Mouse (Mus musculus) natural killer cell, adult 2 months (primary cell): Measurements from ENCODE around the gene Ccdc85a.

Experiments used
- DNase-seq, 2 experiments: peaks; one replicate each; pipeline ENCODE4 v3.0.0; 2022; ENCODE audit warnings: low spot score in 2 of 2

Gene Ccdc85a

DNA sequence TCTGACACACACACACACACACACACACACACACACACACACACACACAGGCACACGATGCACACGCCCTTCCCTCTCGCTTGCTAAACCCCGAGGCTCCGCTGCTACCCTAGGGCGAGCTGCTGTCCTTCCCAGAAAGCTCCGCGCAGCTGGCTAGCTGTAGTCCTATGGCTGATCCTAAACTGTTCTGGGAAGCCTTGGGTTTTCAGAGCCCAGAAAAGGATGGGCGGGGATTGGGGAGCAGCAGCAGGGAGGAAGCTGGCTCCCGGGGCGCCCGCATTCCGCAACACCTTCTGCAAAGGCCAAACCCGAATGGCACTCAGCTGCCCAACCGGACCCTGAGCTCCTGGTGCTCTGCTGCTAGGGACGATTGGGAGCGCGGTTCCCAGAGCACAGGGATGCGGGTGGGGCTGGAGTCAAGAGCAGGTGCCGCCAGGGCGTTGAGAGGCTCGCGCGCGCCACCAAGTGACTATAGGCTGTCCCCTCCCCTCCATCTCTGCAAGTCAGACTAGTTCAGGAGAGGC lies at the start of gene Ccdc85a:
Ccdc85a (minus strand) TSS at position 414 of the 524 bp plus-strand sequence.
- no peak for DNase-seq

DNA sequence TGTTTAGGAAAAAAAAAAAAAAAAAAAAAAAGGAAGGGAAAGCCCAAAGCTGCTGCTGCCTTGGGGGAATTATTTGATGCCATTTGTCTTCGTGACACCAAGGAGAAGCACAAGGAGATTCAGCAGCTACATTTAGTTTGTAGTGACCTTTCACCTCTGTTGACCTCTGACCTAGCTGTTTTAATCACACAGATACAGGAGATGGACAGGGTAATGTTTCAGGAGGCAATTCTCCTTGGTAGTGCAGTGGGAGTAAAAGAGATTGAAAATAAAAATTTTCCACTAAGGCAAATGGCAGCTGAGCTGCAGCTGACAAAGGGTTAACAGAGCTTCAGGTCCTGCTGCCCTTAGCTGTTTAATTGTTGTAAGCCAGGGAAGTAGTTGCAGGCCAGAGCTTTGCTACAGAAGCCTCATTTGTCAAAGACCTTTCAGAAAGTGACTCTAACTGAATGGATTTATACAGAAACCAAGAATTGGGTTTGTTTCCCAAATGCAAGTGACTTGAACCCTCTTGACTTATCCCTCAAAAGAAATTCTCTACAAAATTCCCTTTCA lies 49.5 kb upstream of the Ccdc85a start:
- no peak for DNase-seq

DNA sequence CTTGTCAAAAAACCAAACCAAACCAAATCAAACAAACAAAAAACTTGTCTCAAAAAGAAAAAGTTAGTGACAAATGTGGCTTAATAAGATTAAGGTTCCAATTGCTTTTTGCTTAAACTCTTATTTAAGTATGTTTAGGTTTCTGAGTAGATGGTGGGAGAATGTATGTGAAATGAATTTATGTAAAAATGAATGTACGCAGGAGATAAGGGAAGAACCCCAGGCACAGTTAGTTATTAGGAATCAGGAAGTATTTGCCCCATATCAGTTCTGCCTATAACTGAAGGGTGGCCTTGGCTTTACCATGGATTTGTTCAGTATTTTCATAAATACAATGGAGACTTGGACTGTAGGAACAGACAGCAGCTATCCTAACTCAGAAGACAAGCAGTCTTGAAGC lies 49.0 kb upstream of the Ccdc85a start:
- no peak for DNase-seq

DNA sequence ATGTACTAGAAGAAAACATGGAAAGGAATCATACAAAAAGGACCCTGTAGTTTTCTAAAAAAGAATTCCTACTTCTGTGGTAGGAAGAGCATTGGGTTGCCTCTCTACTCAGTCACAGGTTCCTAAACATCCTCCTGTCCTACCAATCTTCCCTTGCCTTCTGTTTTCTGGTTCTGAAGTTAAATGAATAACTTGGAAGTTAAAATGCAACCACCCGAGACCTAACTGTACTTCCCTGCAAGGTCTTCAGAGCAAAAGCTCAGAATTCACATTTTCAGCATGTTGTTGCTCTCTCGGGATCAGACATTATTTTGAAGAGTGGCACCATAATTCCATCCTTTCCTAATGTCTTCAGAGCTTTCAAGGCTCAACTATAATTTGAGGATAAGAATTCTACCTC lies 46.6 kb upstream of the Ccdc85a start:
- DNase-seq: no peak

DNA sequence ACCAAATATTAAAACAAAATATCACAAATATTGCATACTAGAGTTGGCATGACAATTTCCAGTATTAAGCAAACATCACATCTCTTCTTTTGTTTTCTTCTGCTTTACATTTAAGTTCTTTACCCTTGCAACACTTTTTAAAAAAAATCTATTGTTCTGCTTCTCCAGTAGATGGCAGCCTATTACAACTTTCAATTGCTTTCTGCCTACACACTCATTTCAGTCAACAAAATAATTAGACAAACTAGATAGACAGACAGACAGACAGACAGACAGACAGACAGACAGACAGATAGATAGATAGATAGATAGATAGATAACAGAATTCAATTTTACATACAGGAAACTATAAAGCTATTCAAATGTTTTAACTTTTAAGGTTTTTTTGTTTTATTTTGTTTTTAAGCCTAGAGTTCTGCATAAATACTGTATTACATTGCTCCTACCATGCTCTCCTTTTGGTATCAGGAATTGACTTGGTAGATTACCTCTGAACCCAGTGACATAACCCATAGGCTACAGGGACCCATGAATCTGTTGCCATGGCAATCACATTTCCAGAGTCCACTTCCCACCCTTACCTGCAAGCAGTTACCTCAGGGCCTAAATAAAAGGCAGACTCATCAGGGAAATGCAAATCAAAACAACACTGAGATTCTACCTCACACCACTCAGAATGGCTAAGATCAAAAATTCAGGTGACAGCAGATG lies 26.8 kb upstream of the Ccdc85a start:
- no peak for DNase-seq

DNA sequence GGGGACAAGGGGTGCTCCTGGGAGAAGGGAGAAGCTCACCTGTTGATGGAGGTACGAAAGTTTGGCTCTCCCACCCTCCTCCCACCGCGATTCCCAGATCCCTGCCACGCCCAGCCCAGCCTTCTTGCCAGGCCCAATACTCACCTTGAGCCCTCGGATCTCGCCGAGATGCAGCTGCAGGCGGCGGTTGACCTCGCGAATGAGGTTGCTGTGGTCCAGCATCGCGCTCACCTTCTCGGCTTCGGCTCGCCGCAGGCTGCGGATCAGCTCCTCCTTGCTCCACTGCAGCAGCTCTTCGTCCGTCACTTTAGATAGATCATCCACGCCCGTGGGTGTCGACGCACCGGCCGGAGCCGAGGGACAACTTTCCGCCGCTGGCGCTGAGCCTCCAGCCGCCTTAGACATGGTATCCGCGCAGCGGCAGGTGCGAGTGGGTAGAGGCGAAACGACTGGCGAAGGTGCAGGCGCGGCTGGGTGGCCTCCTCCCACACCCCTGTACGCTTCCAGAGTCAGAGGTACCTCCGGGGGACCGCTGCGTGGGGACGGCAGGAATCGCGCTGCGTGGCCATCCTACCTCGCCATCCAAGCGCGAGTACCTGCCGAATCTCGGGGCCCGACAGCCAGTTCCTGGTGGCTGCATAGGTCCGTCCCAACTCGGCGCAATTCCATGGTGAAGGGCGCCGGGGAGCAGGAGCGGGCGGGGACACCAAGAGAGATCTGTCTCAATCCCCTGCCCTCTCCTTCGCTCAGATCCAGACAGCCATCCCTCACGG lies 800 bp downstream of the Ccdc85a start:
- DNase-seq: no peak

DNA sequence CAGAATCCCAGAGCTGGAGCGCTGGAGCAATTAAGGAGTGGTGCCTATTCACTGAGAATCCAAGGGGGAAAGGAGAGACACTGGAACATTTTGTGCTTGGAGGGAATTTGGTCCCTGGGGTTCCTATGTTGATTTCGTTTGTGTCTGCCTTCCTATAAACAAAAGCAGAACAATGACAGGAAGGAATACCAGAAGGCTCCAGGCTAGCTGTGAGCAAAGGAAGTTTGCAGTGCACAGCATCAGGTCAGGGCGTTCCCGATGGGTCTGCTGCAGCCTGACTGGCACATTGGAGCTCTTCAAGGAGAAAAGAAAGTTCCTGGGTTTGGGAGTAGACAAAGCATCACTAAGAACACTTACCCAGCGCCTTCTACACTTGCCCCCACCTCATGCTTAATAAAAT lies 1.9 kb downstream of the Ccdc85a start:
- no peak for DNase-seq

DNA sequence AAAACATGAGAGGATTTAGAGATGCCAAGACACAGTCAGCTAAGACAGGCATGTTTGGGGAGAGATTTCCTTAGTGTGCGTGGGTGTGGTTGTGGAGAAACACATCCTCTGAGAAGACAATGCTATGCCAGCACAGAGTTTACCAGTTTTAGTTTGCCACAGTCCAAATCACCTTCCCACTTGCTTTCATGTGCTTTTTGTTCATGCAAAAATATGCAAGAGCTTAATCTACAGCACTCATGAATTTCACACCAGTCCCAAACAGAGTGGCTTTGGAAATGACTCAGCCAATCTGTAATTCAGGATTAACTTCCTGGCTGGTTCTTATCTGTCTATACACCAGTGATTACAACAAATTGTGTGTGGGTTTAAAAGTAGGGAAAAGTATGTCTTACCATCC lies 11.7 kb downstream of the Ccdc85a start:
- no peak for DNase-seq

DNA sequence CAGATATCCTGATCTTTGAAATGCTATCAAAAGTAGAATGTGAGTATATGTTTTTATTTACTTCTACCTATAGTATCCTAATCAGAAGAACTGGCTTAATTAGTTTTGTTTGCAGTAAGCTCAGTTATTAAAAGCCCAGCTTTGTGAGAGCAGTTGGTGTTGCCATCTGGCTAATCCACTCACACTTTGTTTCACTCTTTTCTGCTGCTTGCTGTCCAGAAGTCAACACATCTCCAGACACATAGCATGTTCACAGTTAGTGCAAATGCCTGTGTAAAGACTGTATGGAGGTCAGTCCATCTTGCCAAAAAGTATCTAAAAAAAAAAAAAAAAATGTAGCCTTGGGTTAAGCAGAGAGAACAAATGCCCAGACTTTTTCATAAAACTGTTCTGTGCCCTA lies 27.7 kb downstream of the Ccdc85a start:
- DNase-seq: no peak

DNA sequence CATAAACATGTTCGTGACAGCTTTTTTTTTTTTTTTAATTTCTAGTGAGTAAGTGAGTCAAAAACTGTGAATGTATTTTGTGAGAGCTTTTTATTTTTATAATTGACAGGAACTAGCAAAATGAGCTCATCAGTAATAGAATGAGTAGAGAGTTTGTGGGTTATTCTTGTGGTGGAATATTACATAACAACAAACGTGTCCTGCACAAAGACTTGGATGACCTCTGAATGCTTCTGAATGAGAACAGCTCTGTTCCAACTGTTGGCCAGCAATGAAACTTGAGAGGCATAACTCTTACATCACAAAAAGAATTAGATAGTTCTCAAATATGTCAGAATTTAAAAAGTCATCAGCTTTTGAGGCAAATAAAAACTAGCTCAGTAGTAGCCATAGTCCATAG lies 40.7 kb downstream of the Ccdc85a start:
- no peak for DNase-seq

DNA sequence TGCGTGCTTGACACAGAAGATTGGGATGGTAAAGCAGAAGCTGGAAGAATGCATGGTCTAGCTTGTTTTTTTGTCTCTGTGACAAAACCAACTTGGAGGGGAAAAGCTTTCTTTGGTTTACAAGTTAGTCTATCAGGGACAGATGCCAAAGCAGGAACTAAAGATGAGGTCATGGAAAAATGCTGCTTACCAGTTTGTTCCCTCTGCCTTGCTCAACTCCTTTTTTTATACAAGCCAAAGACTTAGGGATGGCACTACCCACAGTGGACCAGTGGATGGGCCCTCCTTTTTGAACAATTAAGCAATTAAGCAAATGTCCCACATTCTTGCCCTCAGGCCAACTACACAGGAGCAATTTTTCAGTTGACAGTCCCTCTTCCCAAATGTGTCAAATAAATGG lies 42.8 kb downstream of the Ccdc85a start:
- no peak for DNase-seq

DNA sequence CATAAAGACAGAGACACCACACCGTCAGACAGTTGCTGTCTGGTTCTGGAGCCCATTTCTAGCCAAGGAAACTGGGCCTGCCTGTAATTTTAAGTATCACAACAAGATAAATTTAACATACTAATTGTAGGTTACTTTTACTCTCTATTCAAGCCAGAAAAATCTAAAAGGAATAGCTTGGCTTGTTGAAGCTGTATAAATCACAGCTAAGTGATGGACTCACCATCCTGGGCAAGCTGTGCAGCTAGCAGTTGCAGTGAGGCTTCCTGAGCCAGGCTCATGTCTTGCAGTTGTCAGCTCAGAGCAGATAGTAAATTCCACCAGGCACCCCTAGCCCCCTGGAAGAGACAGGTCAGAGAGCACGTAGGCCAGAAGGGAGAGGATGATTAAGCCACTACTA lies 50.8 kb downstream of the Ccdc85a start:
- DNase-seq: no peak

DNA sequence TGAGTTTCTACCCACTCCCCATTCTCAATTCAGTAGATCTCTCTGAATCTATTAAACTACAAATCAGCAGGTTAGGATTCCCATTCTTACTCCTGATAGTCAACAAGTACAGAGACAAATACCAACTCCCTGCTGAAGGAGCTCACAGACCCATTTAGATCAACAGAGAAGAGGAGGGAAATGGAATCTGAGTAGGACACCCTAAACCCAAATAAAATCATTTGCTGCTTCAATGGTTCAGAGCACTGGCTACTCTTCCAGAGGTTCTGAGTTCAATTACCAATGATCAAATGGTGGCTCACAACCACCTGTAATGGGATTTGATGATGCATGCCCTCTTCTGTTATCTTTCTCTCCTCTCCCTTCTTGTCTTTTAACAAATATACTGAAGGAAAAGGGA lies 82.9 kb downstream of the Ccdc85a start:
- no peak for DNase-seq

DNA sequence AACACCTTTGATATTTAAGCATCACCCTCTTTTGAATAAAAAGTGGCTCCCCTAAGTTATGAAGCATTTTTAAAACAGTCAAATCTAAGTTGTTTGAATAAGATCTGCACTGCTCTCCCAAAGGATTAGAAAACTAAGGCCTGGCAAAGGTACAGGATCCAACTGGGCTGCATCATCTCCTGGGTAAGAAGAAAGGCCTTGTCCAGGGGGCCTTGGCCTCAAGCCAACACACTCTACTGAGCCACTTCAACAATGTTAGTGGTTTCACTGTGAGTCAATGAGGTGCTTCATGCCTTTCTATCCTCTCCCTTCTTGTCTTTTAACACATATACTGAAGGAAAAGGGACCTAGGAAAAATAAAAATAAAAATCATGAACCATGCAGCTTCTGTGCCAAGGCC lies 87.1 kb downstream of the Ccdc85a start:
- DNase-seq: no peak

DNA sequence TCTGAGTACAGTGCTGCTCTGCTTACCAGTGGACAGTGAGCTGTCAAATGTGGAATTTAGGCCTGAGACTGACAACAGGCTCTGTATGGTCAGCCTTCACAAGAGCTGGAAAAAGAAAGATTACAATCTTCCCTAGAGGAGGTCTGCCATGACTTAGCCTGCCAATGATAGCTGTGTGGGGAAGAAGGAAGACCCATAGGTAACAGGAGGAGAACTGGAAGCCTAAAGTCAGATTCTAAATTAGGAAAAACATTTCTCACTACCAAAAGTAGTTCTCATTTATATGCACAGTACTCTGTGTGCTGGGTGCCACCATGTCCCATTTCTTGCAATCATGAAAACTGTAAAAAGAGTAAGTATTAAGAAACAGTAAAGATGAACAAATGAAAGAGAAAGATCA lies 90.8 kb downstream of the Ccdc85a start:
- no peak for DNase-seq

DNA sequence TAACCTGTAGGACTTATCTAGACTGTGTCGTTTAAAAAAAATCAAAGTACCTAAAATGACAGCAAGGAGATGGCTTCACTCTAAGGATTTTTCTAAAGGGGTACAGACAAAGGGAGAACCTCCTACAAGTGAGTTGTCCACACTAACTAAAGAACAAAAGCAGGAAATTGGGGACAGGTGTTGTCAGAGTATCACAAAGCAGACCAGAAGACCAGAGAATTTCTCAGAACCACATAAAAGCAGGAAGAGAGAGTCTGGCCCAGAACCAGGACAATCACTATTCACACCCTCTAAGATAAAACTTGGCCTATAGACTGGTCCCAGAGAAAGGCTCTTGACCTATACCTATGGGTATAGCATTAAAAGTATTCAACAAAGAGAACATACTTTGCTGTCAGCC lies 92.8 kb downstream of the Ccdc85a start:
- no peak for DNase-seq

DNA sequence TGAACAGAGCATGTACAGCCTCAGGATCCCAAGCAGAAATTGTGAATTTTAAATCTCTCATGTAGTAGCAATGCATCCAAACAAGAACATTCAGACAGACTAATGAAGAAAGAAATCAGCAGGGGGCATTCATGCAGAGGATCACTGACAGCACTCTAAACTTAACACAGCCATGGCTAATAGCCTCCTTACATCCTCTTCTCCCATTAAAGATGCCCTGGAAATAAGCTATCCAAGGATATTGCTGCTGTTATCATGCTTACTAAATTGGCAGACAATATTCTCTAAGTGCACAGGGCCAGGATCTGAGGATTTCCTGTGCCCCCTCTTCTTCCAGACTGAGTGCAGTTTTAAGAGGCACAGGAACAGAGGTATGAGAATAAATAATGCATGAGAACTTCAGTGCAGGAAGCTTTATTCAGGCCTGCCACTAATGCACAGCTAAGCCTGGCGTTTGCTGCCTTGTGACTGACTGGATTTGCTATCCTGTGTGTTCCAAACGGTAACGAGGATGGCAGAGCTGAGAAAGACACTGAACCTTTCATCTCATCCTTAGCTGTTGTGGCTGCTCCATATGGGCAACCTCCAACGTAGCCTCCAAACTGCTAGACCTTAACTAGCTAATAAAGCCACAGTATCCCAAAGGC lies 99.9 kb downstream of the Ccdc85a start:
- DNase-seq: no peak

DNA sequence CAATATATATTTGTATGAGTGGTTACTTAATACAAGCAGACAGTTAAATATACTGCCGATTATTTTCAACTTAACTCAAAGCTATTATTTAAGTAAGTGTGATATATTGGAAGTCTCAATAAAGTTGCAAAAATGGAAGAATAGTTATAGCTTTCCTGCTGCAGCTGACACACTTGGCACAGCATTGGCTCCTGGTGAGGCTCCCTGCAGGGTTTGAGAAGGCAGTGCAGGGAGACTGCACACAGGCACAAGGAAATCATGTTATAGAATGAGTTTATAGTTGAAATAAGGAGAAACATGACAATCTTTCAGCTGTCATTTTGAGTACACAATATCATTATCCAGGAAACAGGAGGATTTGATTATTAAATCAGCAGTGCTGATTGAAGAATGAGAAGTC lies 107.0 kb downstream of the Ccdc85a start:
- no peak for DNase-seq

DNA sequence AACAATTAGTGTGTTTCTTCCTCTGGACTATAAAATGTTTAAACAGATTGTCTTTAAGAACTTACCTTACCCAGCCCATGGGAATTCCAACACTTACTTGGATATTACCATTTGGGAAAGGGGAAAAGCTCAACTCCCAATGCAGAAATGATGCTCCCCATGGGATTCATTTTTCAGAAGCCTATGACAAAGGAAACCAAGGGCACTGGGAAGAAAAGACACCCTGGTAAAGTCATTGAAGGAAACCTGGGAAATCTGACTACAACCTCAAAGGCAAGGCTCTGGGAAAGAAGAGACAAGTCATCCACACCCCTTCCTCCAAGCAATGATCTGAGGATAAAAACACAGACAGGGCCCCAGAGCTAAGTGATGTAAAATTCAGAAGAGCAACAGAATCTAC lies 118.4 kb downstream of the Ccdc85a start:
- no peak for DNase-seq

DNA sequence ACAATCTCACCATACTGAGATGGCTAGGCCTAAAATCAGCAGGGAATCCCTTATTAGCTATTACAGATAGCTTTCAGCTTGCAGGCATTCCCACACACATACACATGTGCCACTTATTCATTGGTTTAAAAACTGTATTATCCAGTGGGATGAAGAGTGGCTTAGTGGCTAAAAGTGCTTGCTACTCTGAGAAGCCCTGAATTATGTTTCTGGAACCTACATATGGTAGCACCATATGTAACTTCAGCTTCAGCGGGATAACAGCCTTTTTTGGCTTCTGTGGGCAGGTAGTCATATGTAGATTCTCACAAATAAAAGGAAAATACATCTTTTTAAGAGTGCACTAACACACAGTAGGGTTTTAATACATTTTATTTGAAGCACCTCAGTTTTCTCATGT lies 119.2 kb downstream of the Ccdc85a start:
- DNase-seq: no peak

DNA sequence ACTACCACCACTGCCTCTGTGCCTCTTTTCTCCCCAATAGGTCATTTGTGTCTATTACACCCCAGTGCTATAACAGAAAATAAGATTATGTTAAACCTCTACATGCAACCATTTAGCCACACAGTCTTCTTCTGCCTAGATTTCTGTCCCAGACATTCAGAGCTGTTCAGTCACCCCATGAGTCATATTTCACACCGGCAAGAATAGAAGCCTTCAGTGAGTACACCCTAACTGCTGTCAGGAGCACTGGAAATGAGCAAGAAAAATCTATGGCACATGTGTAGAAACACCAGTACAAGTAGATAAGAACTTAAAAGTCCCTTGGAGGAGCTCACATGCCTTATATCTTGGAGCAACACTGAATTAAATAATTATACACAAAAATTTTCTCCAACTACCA lies 125.0 kb downstream of the Ccdc85a start:
- DNase-seq: no peak

DNA sequence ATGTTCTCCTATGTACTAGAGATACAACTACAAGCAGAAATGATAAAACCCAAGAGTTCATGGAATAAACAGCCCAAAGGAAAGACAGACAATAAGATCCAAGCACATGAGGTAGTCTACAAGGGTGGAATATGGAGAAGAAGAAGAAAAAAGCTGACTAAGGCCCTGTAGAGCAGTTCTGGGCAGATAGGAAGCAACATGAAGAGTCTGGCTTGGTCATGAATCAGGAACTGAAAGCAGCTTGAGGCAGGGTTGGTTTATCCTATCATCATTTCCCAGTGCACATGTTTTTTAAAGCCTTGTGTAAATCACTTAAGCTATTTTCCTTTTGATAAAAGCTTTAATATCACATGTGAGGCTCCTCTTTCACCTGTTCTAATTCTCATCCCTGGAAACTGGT lies 144.2 kb downstream of the Ccdc85a start:
- no peak for DNase-seq
